Mouse (Mus musculus) T-cell, adult 66 days (primary cell): ENCODE measurements around the gene Ppm1l. TPM values are rescaled to one million over a fixed set of nuclear protein-coding genes. Genes with fewer than 3 reads are reported as not detected.

Experiments
- total RNA-seq, 2 experiments: library from RNA; stranded (reverse); gene quantifications; 3 replicates in 1 of 2; 4 replicates in 1 of 2; pipeline ENCODE4 v1.2.4; 2023

Ppm1l gene
- 1 to 10 TPM; 4.9 to 5.2 TPM for total RNA-seq

DNA sequence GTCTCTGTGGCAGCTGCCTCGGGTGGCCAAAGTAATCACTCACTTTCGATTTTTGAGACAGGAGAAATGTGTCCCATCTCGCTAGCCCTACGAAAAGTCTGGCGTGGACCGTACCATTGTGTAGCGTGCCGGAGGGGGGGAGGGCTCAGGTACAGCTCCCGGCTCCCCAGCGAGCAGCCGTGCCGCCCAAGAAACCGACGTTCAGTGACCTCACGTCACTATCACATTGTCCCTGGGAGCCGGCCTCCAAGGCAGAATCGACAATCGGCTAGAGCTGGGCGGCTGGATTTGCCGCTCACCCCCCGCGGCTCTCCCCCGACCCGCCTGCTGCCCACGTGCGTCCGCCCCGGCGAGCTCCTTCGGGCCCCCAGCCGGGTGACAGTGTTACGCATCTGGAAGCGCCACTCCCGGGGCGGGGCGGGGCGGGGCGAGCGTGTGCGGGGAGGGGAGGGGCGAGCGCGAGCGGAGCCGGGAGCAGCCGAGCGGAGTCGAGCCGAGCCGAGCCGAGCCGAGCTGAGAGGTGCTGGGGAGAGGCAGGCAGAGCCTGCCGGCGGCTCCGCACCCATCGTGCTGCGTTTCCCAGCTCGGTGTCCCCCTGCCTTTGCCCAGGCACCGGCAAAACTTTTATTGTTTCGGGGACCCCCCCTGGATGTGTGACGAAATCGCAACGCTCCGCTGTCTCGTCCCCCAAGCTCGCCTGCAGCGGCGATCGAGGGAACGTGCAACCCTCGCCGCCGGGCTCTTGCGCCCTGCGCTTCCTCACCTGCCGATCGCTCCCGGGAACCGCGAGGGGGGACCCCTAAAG lies at the start of gene Ppm1l:
Ppm1l (plus strand) TSS at position 471 of the 805 bp plus-strand sequence.

DNA sequence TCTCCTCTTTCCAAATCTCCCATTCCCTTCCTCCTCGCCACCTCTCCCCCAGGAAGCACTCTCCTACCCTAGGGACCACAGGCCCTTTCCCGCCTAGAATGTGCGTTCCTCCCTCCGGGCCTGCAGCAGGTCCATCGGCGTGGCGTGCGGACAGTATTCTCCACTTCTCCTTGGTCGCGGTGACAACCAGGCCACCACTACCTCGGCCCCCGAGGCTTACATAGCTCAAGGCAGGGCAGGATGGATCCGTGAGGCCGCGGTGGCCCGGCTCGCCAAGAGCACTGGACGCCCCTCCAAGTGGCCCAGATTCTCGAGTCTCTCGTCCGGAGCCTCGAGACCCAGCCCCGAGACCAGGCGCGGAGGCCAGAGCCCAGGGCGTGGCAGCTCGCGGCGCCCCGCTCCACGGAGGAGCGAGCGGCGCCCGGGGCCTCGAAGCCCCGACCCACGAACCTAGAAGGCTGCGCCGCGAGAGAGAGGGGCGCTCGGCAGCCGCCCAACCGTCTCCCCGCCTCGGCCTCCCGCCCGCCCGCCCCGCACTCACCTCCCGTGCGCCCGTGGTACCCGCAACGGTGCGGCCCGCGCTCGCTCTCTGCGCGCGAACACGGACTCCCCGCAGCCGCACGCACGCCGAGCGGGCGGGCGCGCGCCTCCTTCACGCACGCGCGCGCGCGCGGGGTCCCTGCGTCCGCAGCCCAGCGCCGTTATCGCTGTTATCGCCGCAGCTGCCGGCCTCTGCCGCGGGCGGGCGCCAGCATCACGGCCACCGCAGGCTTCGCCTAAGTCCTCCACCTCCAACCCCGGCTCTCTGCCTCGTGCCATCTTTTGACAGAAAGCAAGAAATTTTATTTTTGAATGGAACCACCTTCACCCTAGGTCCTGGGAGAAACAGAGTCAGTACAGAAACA lies 281.9 kb downstream of the Ppm1l start, which contains the start of gene B3galnt1:
B3galnt1 (minus strand) TSS at position 700 of the 905 bp plus-strand sequence.

Other genes with a start within 250 kb of the Ppm1l start
- gene Kpna4, start 189.7 kb upstream of the Ppm1l start, total RNA-seq = 100 to 1,000 TPM; 133 to 135 TPM
- gene Arl14, start 94.4 kb upstream of the Ppm1l start, total RNA-seq = not detected